Mouse (Mus musculus) intestine, embryonic 15.5 days (tissue): ENCODE data around the gene 4833439L19Rik. TPM values are rescaled to one million over a fixed set of nuclear protein-coding genes. Genes with fewer than 3 reads are reported as not detected.

Source experiments
- ATAC-seq: fragments of 200-750 bp; cut with Nextera tagmentation; 2 replicates; pipeline ENCODE4 v1.8.0; 2017; ENCODE audit warnings: moderate TSS enrichment, moderate library complexity
- H3K27ac ChIP-seq: fragments of 300-500 bp; sonication (generic); 2 replicates; pipeline ENCODE4 v1.5.1; 2015; ENCODE audit warnings: mild to moderate bottlenecking, inconsistent platforms
- H3K27me3 ChIP-seq: fragments of 300-500 bp; sonication (generic); replicated peaks from 2 replicates; pipeline ENCODE4 v1.6.1; 2015; ENCODE audit warnings: inconsistent platforms
- H3K36me3 ChIP-seq: fragments of 300-500 bp; sonication (generic); 2 replicates; pipeline ENCODE4 v1.6.1; 2015; ENCODE audit warnings: inconsistent platforms
- H3K4me1 ChIP-seq: fragments of 300-500 bp; sonication (generic); replicated peaks from 2 replicates; pipeline ENCODE4 v1.6.1; 2015; ENCODE audit warnings: inconsistent platforms
- H3K4me2 ChIP-seq: fragments of 300-500 bp; sonication (generic); replicated peaks from 2 replicates; pipeline ENCODE4 v1.6.1; 2015; ENCODE audit warnings: mild to moderate bottlenecking, inconsistent platforms
- H3K4me3 ChIP-seq: fragments of 300-500 bp; sonication (generic); replicated peaks from 2 replicates; pipeline ENCODE4 v1.5.1; 2015; ENCODE audit warnings: inconsistent platforms
- H3K9ac ChIP-seq: fragments of 300-500 bp; sonication (generic); 2 replicates; pipeline ENCODE4 v1.6.1; 2015; ENCODE audit warnings: inconsistent platforms
- H3K9me3 ChIP-seq: fragments of 300-500 bp; sonication (generic); 2 replicates; pipeline ENCODE4 v1.6.1; 2016; ENCODE audit warnings: inconsistent platforms
- WGBS: fragments of 180-500 bp; shearing (Covaris S2); methylation state at CpG from one replicate; pipeline ENCODE4 v1.1.7; 2015; 5-methylcytosine and 5-hydroxymethylcytosine counted together
- polyA plus RNA-seq: library from polyadenylated mRNA; unstranded; fragments of >200 nt; fragmentation: Nextera tagmentation; extraction: Ambion mirVana; gene quantifications from 2 replicates; pipeline ENCODE4 v1.2.1, GENCODE M21; 2015

4833439L19Rik gene
- polyA plus RNA-seq, 1 experiment from 2014 or later: 107 TPM

DNA sequence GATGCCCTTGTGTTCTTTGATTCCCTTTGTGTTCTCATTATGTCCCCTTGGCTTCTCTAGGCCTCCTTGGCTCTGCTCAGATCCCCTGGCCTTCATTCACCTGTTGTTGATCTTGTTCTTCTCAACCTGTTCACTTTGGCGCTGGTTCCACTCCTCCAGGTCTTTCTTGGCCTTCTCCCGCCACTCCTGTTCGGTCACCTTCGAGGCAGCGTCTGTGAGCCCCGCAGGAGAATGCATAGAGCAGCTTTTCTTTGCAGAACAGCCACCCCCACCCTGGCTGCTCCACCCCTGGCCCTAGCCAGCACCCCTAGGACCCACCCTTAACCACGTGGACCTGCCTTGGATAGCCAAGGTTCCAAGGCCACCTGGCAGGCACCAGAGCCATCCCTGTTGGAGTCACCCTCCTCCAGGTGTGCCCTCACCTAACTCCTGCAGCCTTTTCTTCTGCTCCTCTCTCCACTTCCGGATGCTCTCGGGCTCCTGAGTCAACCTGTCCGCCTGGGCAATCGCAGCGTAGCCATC, 33.4 kb upstream of the 4833439L19Rik start:
- 87% methylated on average over 12 of the region's 12 CpGs for WGBS
- peaks cover 4% of the 10 kb centered on the region; the same call in 1 of the 2 replicates for H3K36me3 ChIP-seq
- H3K9me3 ChIP-seq: no peaks in the 10 kb centered on the region
- no peak overlapping the region for H3K4me2 ChIP-seq
- no peak overlapping the region for H3K27ac ChIP-seq
- H3K4me3 ChIP-seq: no peak overlapping the region
- no peaks in the 10 kb centered on the region for H3K27me3 ChIP-seq
- H3K4me1 ChIP-seq: 0 out of 2 replicates have a peak, but pooled peaks cover 22% of the 10 kb centered on the region
- ATAC-seq: no peak
- no peak overlapping the region for H3K9ac ChIP-seq

DNA sequence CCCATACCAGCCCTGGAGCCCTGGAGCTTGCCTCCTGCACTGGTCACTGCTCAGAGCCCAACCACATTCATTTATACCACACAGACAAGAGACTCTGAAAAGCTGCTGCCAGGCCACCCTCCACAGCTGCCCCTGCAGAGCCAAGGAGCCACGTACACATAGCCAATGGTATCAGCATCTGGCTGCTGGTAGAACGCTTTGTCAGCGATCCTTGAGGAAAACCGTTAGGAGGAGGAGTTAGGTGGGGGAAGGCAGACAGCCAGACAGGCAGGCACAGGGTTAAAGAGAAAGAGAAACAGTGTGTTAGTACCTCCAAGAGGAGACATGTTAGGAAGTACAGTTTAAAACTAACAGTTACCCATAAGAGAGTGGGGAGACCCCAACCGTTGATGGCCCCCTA, 31.6 kb upstream of the 4833439L19Rik start:
- 65% methylated on average over 5 of the region's 5 CpGs for WGBS
- 0 out of 2 replicates have a peak, but pooled peaks have one; percentile 3 for ATAC-seq
- H3K4me3 ChIP-seq: no peak overlapping the region
- peaks cover 4% of the 10 kb centered on the region; the same call in 1 of the 2 replicates for H3K36me3 ChIP-seq
- no peak overlapping the region for H3K4me2 ChIP-seq
- H3K4me1 ChIP-seq: 0 out of 2 replicates have a peak, but pooled peaks cover 8% of the 10 kb centered on the region
- no peaks in the 10 kb centered on the region for H3K9me3 ChIP-seq
- H3K27ac ChIP-seq: no peak overlapping the region
- H3K9ac ChIP-seq: no peak overlapping the region
- H3K27me3 ChIP-seq: no peaks in the 10 kb centered on the region

DNA sequence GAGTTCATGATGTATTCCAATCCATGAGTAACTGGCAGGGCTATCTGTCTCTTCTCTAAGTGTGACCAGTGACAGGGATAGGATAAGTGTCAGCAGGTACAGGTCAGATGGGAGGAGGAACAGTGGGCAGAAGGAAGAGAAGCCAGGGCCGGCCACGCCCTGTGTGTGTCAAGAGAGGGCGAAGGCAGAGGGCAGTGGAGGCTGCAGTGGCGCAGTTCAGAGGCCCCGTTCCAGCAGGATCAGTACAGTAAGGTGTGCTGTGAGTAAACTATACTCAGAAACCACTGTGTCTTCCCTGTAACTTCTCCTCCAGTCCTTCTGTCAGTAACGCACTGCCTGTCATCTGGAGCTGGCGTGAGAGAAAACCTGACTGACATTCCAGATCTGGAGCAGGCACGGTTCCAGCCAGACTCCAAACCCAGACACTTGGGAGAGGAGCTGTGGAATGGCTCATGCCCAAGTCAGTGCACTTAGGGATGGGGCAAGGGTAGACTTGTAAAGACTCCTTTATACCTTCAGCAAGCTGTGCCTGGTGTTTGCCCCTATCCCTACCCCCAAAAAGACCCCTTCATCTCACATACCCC, 31.0 kb upstream of the 4833439L19Rik start:
- ATAC-seq: peak; percentile 63
- Histone ChIP-seq H3K27me3 (no peaks in the 10 kb centered on the region), H3K27ac (no peak overlapping the region), H3K4me2 (no peak overlapping the region), H3K4me3 (no peak overlapping the region), H3K9ac (no peak overlapping the region), H3K4me1 (peaks cover 13% of the 10 kb centered on the region), H3K9me3 (no peaks in the 10 kb centered on the region), H3K36me3 (peaks cover 4% of the 10 kb centered on the region; the same call in 1 of the 2 replicates)
- WGBS: 68% methylated on average over 8 of the region's 8 CpGs

DNA sequence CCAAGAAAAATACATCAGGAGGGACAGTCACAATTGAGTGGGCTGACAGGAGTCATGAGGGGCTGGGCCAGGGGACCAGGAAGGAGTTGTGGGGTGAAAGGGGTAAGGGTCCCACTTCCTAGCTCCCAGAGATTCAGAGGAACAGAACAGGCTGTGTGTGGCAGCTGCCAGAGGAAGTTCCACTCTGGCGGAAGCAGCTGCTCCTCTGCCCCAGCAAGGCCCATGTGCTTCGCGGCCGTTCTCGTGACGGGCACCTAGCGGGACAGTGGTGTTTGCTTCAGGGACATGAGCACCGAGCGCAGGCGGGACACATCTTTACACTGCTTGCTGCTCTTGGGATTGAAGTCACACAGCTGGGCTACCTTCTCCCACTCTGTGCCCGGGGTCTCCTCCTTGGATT, 28.4 kb upstream of the 4833439L19Rik start:
- Histone ChIP-seq H3K27me3 (no peaks in the 10 kb centered on the region), H3K4me1 (peaks cover 15% of the 10 kb centered on the region), H3K36me3 (peaks cover 4% of the 10 kb centered on the region; the same call in 1 of the 2 replicates), H3K27ac (no peak overlapping the region), H3K4me3 (no peak overlapping the region), H3K9me3 (no peaks in the 10 kb centered on the region), H3K4me2 (no peak overlapping the region), H3K9ac (no peak overlapping the region)
- 89% methylated on average over 11 of the region's 11 CpGs for WGBS
- no peak for ATAC-seq

DNA sequence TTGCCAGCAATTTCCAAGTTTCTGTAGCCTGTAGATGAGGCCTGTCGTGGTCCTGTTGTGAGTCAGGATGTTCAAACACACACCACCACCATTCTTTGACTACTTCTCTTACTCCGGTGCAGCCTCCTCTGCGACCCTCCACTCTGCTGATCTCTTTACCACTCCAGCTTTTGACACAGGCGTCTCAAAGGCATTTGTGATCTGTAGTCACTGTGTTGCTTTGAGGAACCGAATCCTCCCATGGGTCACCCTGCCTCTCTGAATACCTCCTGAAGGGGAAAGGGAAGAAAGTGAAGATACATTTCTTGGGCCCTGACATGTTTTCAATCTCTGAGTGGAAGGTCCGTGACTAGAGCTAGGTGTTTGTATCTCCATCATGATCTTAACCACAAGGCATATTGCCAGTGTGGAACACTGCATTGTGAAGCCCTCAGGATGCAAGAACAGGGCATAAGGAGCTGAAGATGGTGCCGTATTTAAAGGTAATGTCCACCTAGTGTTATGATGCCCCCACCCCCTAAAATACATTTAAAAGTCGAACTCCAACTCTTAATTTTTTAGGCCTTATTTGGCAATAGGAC, 26.6 kb upstream of the 4833439L19Rik start:
- WGBS: 85% methylated on average over 8 of the region's 8 CpGs
- Histone ChIP-seq H3K4me2 (0 out of 2 replicates have a peak overlapping the region, but pooled peaks have one; percentile 5), H3K36me3 (0 out of 2 replicates have a peak, but pooled peaks cover 3% of the 10 kb centered on the region), H3K9ac (no peak overlapping the region), H3K27ac (no peak overlapping the region), H3K27me3 (no peaks in the 10 kb centered on the region), H3K4me3 (no peak overlapping the region), H3K4me1 (peaks cover 15% of the 10 kb centered on the region), H3K9me3 (no peaks in the 10 kb centered on the region)
- ATAC-seq: no peak

DNA sequence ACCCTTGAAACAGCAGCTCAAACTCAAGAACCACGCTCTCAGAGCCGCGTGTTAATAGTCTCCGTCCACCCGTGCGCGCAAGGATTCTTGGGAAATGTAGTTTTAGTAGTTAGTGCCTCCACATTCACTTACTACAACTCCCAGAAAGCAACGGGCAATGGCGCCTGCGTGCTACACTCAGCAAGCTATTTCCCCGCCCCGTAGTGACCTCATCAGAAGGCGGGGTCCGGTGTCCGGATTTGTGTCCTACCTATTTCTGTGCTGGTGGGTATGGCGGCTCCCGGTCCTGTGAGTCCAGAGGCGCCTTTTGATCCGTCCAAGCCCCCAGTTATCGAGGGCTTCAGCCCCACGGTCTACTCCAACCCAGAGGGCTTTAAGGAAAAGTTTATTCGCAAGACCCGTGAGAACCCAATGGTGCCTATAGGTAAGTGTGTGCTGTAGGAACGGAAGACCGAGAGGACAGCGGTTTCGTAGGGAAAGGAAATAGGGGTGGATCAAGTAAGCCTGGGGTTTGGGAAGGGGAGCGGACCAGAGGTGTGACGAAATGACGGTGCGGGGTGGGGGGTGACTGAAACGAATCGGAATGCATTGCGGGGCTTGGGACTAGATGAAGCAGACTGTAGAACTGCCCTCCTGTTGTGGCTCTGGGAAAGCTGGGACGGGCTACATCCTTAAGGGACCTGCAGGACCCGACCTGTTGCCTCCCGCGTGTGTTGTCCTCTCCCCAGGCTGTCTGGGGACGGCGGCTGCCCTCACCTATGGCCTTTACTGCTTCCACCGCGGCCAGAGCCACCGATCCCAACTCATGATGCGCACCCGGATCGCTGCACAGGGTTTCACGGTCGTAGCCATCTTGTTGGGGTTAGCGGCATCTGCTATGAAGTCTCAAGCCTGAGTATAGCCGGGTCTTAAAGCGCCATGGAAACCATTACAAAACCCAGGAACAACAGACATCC, 25.0 kb upstream of the 4833439L19Rik start, which contains the start of the genes Nop16 and Higd2a:
TSS of gene Nop16 (minus strand) at position 95 of the 956 bp plus-strand sequence.
TSS of gene Higd2a (plus strand) at position 212 of the 956 bp plus-strand sequence.
- peak within 1 kb of the TSS; percentile 92 for H3K9ac ChIP-seq
- no peaks in the 10 kb centered on the region for H3K9me3 ChIP-seq
- peak within 1 kb of the TSS; percentile 78 for H3K4me2 ChIP-seq
- peak within 1 kb of the TSS; percentile 91 for H3K4me3 ChIP-seq
- under 1% methylated on average over 51 of the region's 51 CpGs for WGBS
- ATAC-seq: peak; percentile 98
- no peaks in the 10 kb centered on the region for H3K27me3 ChIP-seq
- H3K27ac ChIP-seq: peak within 1 kb of the TSS; percentile 87
- peaks cover 8% of the 10 kb centered on the region for H3K4me1 ChIP-seq
- 0 out of 2 replicates have a peak, but pooled peaks cover 8% of the 10 kb centered on the region for H3K36me3 ChIP-seq

DNA sequence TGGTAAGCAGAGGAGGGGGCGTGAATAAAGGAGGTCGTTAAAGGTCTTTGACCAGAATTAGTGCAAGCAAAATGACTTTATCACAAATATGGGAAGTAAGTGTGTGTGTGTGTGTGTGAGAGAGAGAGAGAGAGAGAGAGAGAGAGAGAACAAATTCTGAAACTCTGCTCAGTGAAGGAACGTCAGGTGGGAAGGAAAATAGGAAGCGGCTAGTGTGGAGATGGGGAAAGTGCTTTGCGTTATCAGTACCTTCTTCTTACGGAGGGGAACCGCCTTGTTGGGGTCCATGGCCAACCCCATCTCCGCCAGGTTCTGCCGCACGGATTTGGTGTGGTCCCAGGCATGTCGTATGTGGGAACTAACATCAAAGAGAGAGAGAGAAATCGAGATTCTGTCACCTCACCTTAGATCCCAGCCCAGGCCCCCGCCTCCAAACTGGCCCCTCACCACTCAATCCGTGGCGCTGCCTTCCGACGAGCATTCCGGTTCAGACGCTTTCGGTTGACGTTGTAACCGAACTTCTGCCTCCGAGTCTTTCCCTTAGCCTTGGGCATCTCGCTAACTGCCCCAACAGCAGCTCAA, 24.3 kb upstream of the 4833439L19Rik start:
- Histone ChIP-seq H3K27ac (peak overlapping the region; percentile 51; the same call in 1 of the 2 replicates), H3K9me3 (no peaks in the 10 kb centered on the region), H3K4me1 (peaks cover 8% of the 10 kb centered on the region), H3K36me3 (0 out of 2 replicates have a peak, but pooled peaks cover 11% of the 10 kb centered on the region), H3K27me3 (no peaks in the 10 kb centered on the region), H3K9ac (peak overlapping the region; percentile 71), H3K4me2 (peak overlapping the region; percentile 62), H3K4me3 (peak overlapping the region; percentile 91)
- ATAC-seq: peak; percentile 48
- 1% methylated on average over 24 of the region's 24 CpGs for WGBS

DNA sequence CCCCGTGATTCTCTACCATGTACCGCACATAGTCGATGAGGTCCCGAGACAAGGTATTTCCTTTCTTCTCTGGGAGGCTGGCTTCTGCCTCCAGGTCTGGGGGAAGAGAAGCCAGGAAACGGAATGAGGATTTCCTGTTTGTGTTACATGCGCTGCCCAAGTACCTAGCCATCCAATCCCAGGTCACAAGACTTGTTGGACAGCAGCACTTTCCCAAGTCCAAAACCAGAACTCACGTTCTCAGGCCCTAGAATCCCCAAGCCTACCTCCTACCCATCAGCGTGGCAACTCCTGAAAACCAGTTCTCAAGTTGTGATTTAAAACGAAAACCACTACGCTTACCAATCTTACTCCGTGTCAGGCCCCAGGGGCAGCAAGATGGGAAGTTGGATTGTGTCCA, 20.6 kb upstream of the 4833439L19Rik start:
- WGBS: 90% methylated on average over 11 of the region's 11 CpGs
- H3K36me3 ChIP-seq: peaks cover 27% of the 10 kb centered on the region

DNA sequence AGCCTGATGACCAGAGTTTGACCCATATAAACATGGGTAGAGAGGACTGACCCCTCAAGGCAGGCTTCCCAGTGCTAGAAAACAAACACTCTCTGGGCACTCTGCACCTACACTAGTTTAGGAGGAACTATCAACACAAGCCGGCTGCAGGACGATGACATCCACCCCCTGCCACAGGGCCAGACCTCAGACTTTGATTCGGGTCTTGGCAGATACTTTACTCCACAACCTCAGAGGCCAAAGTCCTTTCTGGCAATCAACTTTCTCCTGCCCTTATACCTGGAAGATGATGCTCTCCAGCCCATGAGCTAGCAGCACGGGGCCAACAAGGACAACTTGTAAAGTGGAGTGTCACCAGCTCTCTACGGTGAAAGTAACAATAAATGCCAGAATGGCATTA, 17.6 kb upstream of the 4833439L19Rik start:
- H3K27me3 ChIP-seq: no peaks in the 10 kb centered on the region
- peaks cover 35% of the 10 kb centered on the region for H3K36me3 ChIP-seq
- no peak overlapping the region for H3K9ac ChIP-seq
- no peaks in the 10 kb centered on the region for H3K9me3 ChIP-seq
- H3K27ac ChIP-seq: no peak overlapping the region
- no peak overlapping the region for H3K4me3 ChIP-seq
- no peak overlapping the region for H3K4me2 ChIP-seq
- 67% methylated on average over 5 of the region's 5 CpGs for WGBS
- peaks cover 10% of the 10 kb centered on the region; the same call in 1 of the 2 replicates for H3K4me1 ChIP-seq
- peak; percentile 37; the same call in 1 of the 2 replicates for ATAC-seq

More for the DNA sequence above, 20.6 kb upstream of the 4833439L19Rik start:
- Histone ChIP-seq H3K27ac (no peak overlapping the region), H3K4me3 (no peak overlapping the region), H3K4me1 (peaks cover 9% of the 10 kb centered on the region; the same call in 1 of the 2 replicates), H3K27me3 (no peaks in the 10 kb centered on the region), H3K9me3 (no peaks in the 10 kb centered on the region), H3K4me2 (no peak overlapping the region), H3K9ac (no peak overlapping the region)
- no peak for ATAC-seq

DNA sequence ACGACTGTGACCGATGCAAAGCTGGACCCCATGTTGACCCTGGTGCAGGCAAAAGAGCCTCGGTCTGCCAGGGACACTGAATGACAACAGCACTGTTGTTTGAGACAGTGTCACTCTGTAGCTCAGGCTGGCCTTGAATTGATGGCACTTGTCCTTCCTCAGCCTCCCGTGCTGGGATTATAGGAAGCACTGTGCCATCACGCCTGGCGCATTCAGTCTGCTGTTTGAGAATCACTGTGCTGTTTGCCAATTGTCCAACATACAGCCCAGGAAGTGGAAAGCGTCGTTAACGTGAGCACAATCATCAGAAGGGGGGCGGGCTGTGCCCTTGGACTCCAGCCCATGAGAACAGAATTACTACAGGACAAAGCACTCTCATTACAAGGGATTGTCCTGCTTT, 16.9 kb upstream of the 4833439L19Rik start:
- 0 out of 2 replicates have a peak, but pooled peaks have one; percentile 15 for ATAC-seq
- 64% methylated on average over 10 of the region's 10 CpGs for WGBS
- H3K4me1 ChIP-seq: peaks cover 10% of the 10 kb centered on the region; the same call in 1 of the 2 replicates
- no peak overlapping the region for H3K4me2 ChIP-seq
- no peaks in the 10 kb centered on the region for H3K9me3 ChIP-seq
- no peak overlapping the region for H3K27ac ChIP-seq
- H3K4me3 ChIP-seq: no peak overlapping the region
- no peaks in the 10 kb centered on the region for H3K27me3 ChIP-seq
- H3K36me3 ChIP-seq: peaks cover 35% of the 10 kb centered on the region
- H3K9ac ChIP-seq: no peak overlapping the region

DNA sequence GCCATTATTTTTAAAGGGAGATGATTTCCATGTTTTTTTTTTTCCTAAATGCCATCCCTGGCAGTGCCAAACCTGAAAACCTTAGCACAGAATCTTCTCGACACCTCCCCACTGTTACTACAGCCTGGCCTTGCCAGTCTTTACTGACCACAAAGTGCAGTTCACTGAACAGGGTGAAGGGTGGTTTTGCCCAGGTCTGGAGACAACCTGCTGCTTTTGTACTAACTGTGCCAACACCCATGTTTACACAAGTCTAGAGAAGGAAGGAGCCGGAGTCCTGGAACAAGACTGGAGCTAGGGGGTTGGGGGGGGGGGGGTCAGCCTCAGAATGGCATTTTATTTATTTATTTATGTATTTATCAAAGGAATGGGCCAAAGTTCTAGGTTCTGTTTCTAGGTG, 16.1 kb upstream of the 4833439L19Rik start:
- H3K9ac ChIP-seq: no peak overlapping the region
- no peaks in the 10 kb centered on the region for H3K27me3 ChIP-seq
- H3K4me3 ChIP-seq: no peak overlapping the region
- H3K4me2 ChIP-seq: no peak overlapping the region
- no peaks in the 10 kb centered on the region for H3K9me3 ChIP-seq
- WGBS: 60% methylated on average over 2 of the region's 2 CpGs
- ATAC-seq: no peak
- no peak overlapping the region for H3K27ac ChIP-seq
- peaks cover 35% of the 10 kb centered on the region for H3K36me3 ChIP-seq
- H3K4me1 ChIP-seq: peaks cover 10% of the 10 kb centered on the region; the same call in 1 of the 2 replicates
